Mouse (Mus musculus): Measurements from ENCODE around the gene Serinc1. TPM values are rescaled to one million over a fixed set of nuclear protein-coding genes. Genes with fewer than 3 reads are reported as not detected.
"Not testable (repeated sequence)": the region's sequence is repeated elsewhere in the genome, so short reads cannot be mapped to it uniquely, and the experiment has no call there.

The Serinc1 gene
- total and polyA plus RNA-seq, 3 experiments, result 38.3 to 42.8 TPM; not detected in 1

- no peak for DNase-seq (ENCODE audit: low read depth, low spot score)
- TF ChIP-seq USF2 (IDR thresholded peaks at IDR 0.05; ENCODE audit: borderline replicate concordance in 1 of 2, insufficient read depth in 1 of 2, low read depth in 1 of 2, low read length in 2 of 2) (no peak), TBP (IDR thresholded peaks at IDR 0.05; ENCODE audit: low read depth, low read length) (no peak), MAZ (IDR thresholded peaks at IDR 0.05; ENCODE audit: low read depth, low read length) (no peak)
- Histone ChIP-seq H3K36me3 (ENCODE audit: control insufficient read depth in 1 of 2, insufficient read depth in 2 of 2, low read length in 2 of 2) (no peaks in the 10 kb centered on the region), H3K79me2 (ENCODE audit: control insufficient read depth, insufficient read depth, low read length, poor library complexity) (no peaks in the 10 kb centered on the region), H3K9ac (ENCODE audit: control insufficient read depth, low read depth, low read length, poor library complexity, severe bottlenecking) (no peak overlapping the region), H3K27me3 (ENCODE audit: control insufficient read depth in 1 of 2, insufficient read depth in 2 of 2, low read length in 2 of 2) (no peaks in the 10 kb centered on the region), H3K4me3 (ENCODE audit: control insufficient read depth in 1 of 2, insufficient read depth in 1 of 2, low read depth in 2 of 2, low read length in 2 of 2) (no peak overlapping the region), H3K9me3 (replicated peaks; ENCODE audit: insufficient read depth, low read length) (no peaks in the 10 kb centered on the region), H3K27ac (ENCODE audit: control insufficient read depth, low read depth, low read length) (no peak overlapping the region), H3K4me1 (ENCODE audit: control insufficient read depth in 1 of 2, insufficient read depth in 2 of 2, low read length in 2 of 2) (no peaks in the 10 kb centered on the region)
Observed at GRCm38 (mm10) chr10:57553719-57554118, 21.4 kb upstream of the Serinc1 start.

GRCm38 (mm10) chr10:57549631-57550030 lies 17.3 kb upstream of the Serinc1 start:
- Histone ChIP-seq H3K9ac (ENCODE audit: control insufficient read depth, low read depth, low read length, poor library complexity, severe bottlenecking) (no peak overlapping the region), H3K4me3 (ENCODE audit: control insufficient read depth in 1 of 2, insufficient read depth in 1 of 2, low read depth in 2 of 2, low read length in 2 of 2) (no peak overlapping the region), H3K27me3 (ENCODE audit: control insufficient read depth in 1 of 2, insufficient read depth in 2 of 2, low read length in 2 of 2) (no peaks in the 10 kb centered on the region), H3K9me3 (replicated peaks; ENCODE audit: insufficient read depth, low read length) (no peaks in the 10 kb centered on the region), H3K4me1 (ENCODE audit: control insufficient read depth in 1 of 2, insufficient read depth in 2 of 2, low read length in 2 of 2) (no peaks in the 10 kb centered on the region), H3K79me2 (ENCODE audit: control insufficient read depth, insufficient read depth, low read length, poor library complexity) (no peaks in the 10 kb centered on the region), H3K27ac (ENCODE audit: control insufficient read depth, low read depth, low read length) (no peak overlapping the region), H3K36me3 (ENCODE audit: control insufficient read depth in 1 of 2, insufficient read depth in 2 of 2, low read length in 2 of 2) (no peaks in the 10 kb centered on the region)
- DNase-seq (ENCODE audit: low read depth, low spot score), result no peak
- no peak for TF ChIP-seq RCOR1 (IDR thresholded peaks at IDR 0.05; ENCODE audit: low read depth, low read length)
- TF ChIP-seq TBP (IDR thresholded peaks at IDR 0.05; ENCODE audit: low read depth, low read length), result no peak
- no peak for TF ChIP-seq EP300 (IDR thresholded peaks at IDR 0.05; ENCODE audit: low read depth in 1 of 2, low read length in 2 of 2)
- TF ChIP-seq ELF1 (IDR thresholded peaks at IDR 0.05; ENCODE audit: low read depth, low read length), result no peak
- no peak for TF ChIP-seq MAZ (IDR thresholded peaks at IDR 0.05; ENCODE audit: low read depth, low read length)
- TF ChIP-seq CHD2 (IDR thresholded peaks at IDR 0.05; ENCODE audit: low read length), result no peak
- no peak for TF ChIP-seq RAD21 (IDR thresholded peaks at IDR 0.05; ENCODE audit: low read depth, low read length)
- TF ChIP-seq MAX (IDR thresholded peaks at IDR 0.05; ENCODE audit: low read length), result no peak
- TF ChIP-seq HCFC1 (IDR thresholded peaks at IDR 0.05; ENCODE audit: low read depth, low read length), result no peak
- TF ChIP-seq MXI1 (IDR thresholded peaks at IDR 0.05; ENCODE audit: low read depth, low read length), result no peak
- TF ChIP-seq MEF2A (IDR thresholded peaks at IDR 0.05; ENCODE audit: extremely low read depth, insufficient replicate concordance, low read depth, low read length, poor library complexity, severe bottlenecking), result no peak

- H3K4me1 ChIP-seq (ENCODE audit: control insufficient read depth in 1 of 2, insufficient read depth in 2 of 2, low read length in 2 of 2); H3K79me2 ChIP-seq (ENCODE audit: control insufficient read depth, insufficient read depth, low read length, poor library complexity); DNase-seq (ENCODE audit: low read depth, low spot score); H3K4me3 ChIP-seq (ENCODE audit: control insufficient read depth in 1 of 2, insufficient read depth in 1 of 2, low read depth in 2 of 2, low read length in 2 of 2); H3K27ac ChIP-seq (ENCODE audit: control insufficient read depth, low read depth, low read length); H3K9me3 ChIP-seq (replicated peaks; ENCODE audit: insufficient read depth, low read length); H3K27me3 ChIP-seq (ENCODE audit: control insufficient read depth in 1 of 2, insufficient read depth in 2 of 2, low read length in 2 of 2); H3K36me3 ChIP-seq (ENCODE audit: control insufficient read depth in 1 of 2, insufficient read depth in 2 of 2, low read length in 2 of 2); H3K9ac ChIP-seq (ENCODE audit: control insufficient read depth, low read depth, low read length, poor library complexity, severe bottlenecking): not testable (repeated sequence)
Observed at GRCm38 (mm10) chr10:57543890-57544289, 11.6 kb upstream of the Serinc1 start.
